Mouse (Mus musculus): ENCODE data around the gene Sp140.
A peak's percentile ranks its signal among the peaks of the same experiment; 100 is the strongest.
"Not testable (repeated sequence)": the region's sequence is repeated elsewhere in the genome, so short reads cannot be mapped to it uniquely, and the experiment has no call there.

Sp140 gene

GRCm38 (mm10) chr1:85600078-85600477, at the start of gene Sp140:
Gene Sp140 (plus strand): TSS chr1:85600378.
- not testable (repeated sequence) for DNase-seq

- DNase-seq, result peak in 1 of 2 experiments; percentile 26
These were observed 44.9 kb upstream of the Sp140 start for GRCm38 (mm10) chr1:85555261-85555660.

- DNase-seq, result not testable (repeated sequence)
These were observed 26.6 kb upstream of the Sp140 start for GRCm38 (mm10) chr1:85573554-85573953.

- DNase-seq, result not testable (repeated sequence)
These were observed 24.8 kb upstream of the Sp140 start, which contains the start of gene G530012D18Rik for GRCm38 (mm10) chr1:85575376-85575775. Gene G530012D18Rik (plus strand): TSS chr1:85575676.

- DNase-seq, result not testable (repeated sequence)
These were observed 21.7 kb upstream of the Sp140 start for GRCm38 (mm10) chr1:85578372-85579010.

GRCm38 (mm10) chr1:85579199-85580147, 20.7 kb upstream of the Sp140 start:
- not testable (repeated sequence) for DNase-seq

- DNase-seq, result not testable (repeated sequence)
These were observed 20.0 kb upstream of the Sp140 start for GRCm38 (mm10) chr1:85580148-85580534.

- not testable (repeated sequence) for DNase-seq
These were observed 19.6 kb upstream of the Sp140 start for GRCm38 (mm10) chr1:85580578-85580977.

GRCm38 (mm10) chr1:85581518-85581917, 18.7 kb upstream of the Sp140 start:
- not testable (repeated sequence) for DNase-seq

GRCm38 (mm10) chr1:85588697-85589096, 11.5 kb upstream of the Sp140 start:
- not testable (repeated sequence) for DNase-seq

- DNase-seq, result not testable (repeated sequence)
These were observed 7.7 kb upstream of the Sp140 start for GRCm38 (mm10) chr1:85592526-85592925.

- peak in 1 of 2 experiments; percentile 41 for DNase-seq
These were observed 1.7 kb upstream of the Sp140 start, which contains the start of gene Sp110 for GRCm38 (mm10) chr1:85598271-85599012. Gene Sp110 (minus strand): TSS chr1:85598817.

GRCm38 (mm10) chr1:85600794-85601193, 616 bp downstream of the Sp140 start:
- peak; percentile 62 to 71 for DNase-seq

- DNase-seq, result not testable (repeated sequence)
These were observed 4.2 kb downstream of the Sp140 start for GRCm38 (mm10) chr1:85604341-85604740.

GRCm38 (mm10) chr1:85608361-85608760, 8.2 kb downstream of the Sp140 start:
- DNase-seq, result not testable (repeated sequence)

GRCm38 (mm10) chr1:85610581-85610980, 10.4 kb downstream of the Sp140 start:
- DNase-seq, result not testable (repeated sequence)

- not testable (repeated sequence) for DNase-seq
These were observed 14.9 kb downstream of the Sp140 start for GRCm38 (mm10) chr1:85615096-85615495.

GRCm38 (mm10) chr1:85615819-85616218, 15.6 kb downstream of the Sp140 start:
- not testable (repeated sequence) for DNase-seq

- not testable (repeated sequence) for DNase-seq
These were observed 17.0 kb downstream of the Sp140 start for GRCm38 (mm10) chr1:85617161-85617560.

GRCm38 (mm10) chr1:85618689-85619088, 18.5 kb downstream of the Sp140 start:
- DNase-seq, result not testable (repeated sequence)

GRCm38 (mm10) chr1:85636936-85637335, 36.8 kb downstream of the Sp140 start:
- not testable (repeated sequence) for DNase-seq

- peak in 1 of 2 experiments; percentile 22 for DNase-seq
These were observed 38.0 kb downstream of the Sp140 start for GRCm38 (mm10) chr1:85638144-85638543.

Data from spleen, adult 18-20 months (tissue).